Mouse (Mus musculus) bone marrow, adult 2 months (tissue): ENCODE measurements around the gene Etnk2.

ENCODE experiments used
- CTCF ChIP-seq: fragments of 200-500 bp; IDR thresholded peaks from 2 replicates; pipeline ENCODE4 v1.5.1; 2011; ENCODE audit warnings: low read length, control low read depth; ENCODE audit not compliant: control insufficient read depth, insufficient read depth
- POLR2A ChIP-seq: fragments of 200-500 bp; IDR thresholded peaks from 2 replicates; pipeline ENCODE4 v1.6.1; 2011; ENCODE audit warnings: low read depth, mild to moderate bottlenecking, control low read depth, low read length, borderline replicate concordance; ENCODE audit not compliant: control insufficient read depth

- TF ChIP-seq CTCF (no peak), POLR2A (no peak)
These were observed 1.5 kb downstream of the Etnk2 start for GRCm38 (mm10) chr1:133364890-133365289.
